Mouse (Mus musculus) erythroblast, adult 5-6 weeks (primary cell): ENCODE results near the gene Arr3. TPM values are rescaled to one million over a fixed set of nuclear protein-coding genes. Genes with fewer than 3 reads are reported as not detected.

Source experiments
- ATAC-seq: replicated peaks from 2 replicates; pipeline ENCODE4 v1.8.0; 2016; ENCODE audit warnings: moderate number of reproducible peaks, mild to moderate bottlenecking, moderate TSS enrichment, inconsistent platforms; ENCODE audit not compliant: poor library complexity, low FRiP score, severe bottlenecking
- total RNA-seq, 2 experiments: library from RNA; stranded (forward) in 1 of 2; stranded (reverse) in 1 of 2; fragments of 150-400 nt in 1 of 2; fragments of 200-764, 138-1000 nt in 1 of 2; gene quantifications; 2 replicates each; pipeline versions ENCODE4 v1.2.3 to v1.2.4; 2015 to 2017; ENCODE audit warnings: low replicate concordance in 2 of 2

The Arr3 gene
- total RNA-seq (2015; ENCODE audit: low replicate concordance) (not detected in 2 replicates), total RNA-seq (2017; ENCODE audit: low replicate concordance) (not detected in 2 replicates)

GRCm38 (mm10) chrX:100605314-100605713 lies at the start of gene Arr3:
Arr3 (plus strand) TSS chrX:100605497.
- ATAC-seq: no peak

DNA sequence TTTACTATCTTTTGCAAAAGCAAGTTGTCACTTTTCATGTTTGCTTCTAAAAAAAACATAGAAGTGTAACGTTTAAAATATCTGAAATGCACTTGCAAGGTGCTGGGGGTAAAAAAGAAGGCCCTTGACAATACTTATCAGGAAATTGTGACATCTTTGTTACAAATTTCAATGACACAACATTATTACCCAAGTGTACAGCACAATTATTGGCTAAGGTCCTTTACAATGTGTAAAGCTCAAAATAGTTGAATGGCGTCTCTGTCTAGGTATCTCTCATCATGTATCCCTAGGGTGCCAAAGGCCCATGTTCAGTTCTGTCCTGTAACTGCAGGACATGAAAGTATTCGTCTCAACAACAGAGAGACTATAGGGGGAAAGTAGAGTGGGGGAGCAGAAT lies 49.3 kb upstream of the Arr3 start:
- ATAC-seq: no peak

GRCm38 (mm10) chrX:100565696-100566095 lies 39.6 kb upstream of the Arr3 start:
- ATAC-seq: no peak

DNA sequence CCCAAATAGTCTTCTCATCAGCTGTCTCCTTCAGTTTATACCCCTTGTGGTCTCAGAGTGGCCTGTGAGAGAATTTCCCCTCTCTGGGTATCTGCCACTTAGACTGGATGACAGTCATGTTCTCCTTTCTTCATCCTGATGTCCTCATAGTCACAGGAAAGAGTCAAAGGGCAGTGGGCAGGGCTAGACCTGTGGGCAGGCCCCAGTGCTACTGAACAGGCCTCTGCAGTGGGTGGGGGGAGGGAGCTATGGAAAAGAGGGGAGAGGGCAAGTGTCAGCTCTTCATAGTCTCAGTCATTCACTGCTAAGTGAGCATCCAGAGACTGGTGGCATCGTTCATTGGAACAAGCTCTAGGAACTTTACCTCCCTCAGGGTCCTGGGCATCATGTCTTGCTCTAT lies 33.3 kb upstream of the Arr3 start, which contains the start of gene Awat1:
Gene Awat1 (plus strand): TSS at position 301 of the 400 bp plus-strand sequence.
- no peak for ATAC-seq

- ATAC-seq: no peak
These were observed 10.5 kb upstream of the Arr3 start, which contains the start of gene P2ry4 for GRCm38 (mm10) chrX:100594791-100595190. P2ry4 (minus strand) TSS chrX:100594869.

DNA sequence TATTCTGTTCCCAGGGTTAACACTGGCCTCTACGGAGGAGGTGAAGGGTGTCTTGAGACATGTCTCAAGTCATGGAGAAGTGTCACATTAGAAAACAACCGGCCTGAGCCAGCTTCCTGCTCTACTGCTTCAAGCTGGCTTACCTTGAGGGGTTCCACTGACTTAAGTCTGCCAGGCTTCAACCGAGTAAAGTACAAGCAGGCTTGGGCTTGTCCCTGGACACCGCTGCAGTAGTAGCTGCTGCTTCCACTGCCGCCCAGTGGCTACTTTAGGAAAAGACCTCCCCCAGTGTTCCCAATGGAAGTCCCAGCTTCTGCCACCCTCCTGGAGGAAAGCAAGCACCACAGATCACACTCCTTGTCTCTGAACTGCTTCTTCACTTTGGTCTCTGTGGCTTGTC lies 7.9 kb upstream of the Arr3 start:
- ATAC-seq: no peak

- ATAC-seq: no peak
These were observed 5.5 kb upstream of the Arr3 start for GRCm38 (mm10) chrX:100599755-100600154.

- no peak for ATAC-seq
These were observed 13.2 kb downstream of the Arr3 start for GRCm38 (mm10) chrX:100618488-100618887.

DNA sequence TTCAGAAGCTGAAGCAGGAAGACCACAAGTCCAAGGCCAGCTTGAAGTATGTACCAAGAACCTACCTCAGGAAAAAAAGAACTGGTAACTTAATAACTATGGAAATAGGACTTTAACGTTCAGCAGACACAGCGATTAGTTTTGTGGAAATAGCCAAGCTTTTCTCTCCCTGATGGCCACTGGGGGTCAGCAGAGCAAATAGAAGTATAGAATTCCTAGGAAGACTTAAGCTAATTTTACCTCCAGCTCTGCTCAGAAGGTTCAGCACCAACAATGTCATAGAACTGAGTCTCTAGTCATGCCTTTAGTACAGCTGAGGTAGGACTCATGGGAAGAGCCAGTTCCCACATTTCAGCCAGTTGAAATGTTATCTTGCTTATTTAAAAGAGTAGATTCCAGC lies 16.1 kb downstream of the Arr3 start:
- ATAC-seq: no peak

DNA sequence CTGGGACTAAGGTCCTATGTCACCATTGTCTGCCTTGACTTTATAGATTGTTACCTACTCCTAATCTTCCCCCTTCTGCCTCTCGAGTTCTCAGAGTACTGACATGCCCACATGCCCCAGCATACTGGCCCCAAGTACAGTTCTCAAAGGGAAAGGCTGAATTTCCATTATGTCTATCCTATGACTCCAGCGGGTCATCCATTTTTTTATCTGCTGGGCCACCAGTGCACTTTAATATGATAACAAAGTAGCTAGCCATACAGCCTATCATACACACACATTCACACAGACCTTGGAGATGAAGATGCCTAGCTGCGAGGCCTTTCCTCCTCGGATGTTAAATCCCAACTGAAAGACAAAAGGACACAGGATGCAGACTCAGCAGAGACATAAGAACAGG lies 18.9 kb downstream of the Arr3 start:
- ATAC-seq: 0 out of 2 replicates have a peak, but pooled peaks have one; percentile 18

- no peak for ATAC-seq
These were observed 19.8 kb downstream of the Arr3 start for GRCm38 (mm10) chrX:100625146-100625545.

GRCm38 (mm10) chrX:100625546-100625801 lies 20.2 kb downstream of the Arr3 start, which contains the start of gene Kif4:
Kif4 (plus strand) TSS chrX:100625737.
- no peak for ATAC-seq

DNA sequence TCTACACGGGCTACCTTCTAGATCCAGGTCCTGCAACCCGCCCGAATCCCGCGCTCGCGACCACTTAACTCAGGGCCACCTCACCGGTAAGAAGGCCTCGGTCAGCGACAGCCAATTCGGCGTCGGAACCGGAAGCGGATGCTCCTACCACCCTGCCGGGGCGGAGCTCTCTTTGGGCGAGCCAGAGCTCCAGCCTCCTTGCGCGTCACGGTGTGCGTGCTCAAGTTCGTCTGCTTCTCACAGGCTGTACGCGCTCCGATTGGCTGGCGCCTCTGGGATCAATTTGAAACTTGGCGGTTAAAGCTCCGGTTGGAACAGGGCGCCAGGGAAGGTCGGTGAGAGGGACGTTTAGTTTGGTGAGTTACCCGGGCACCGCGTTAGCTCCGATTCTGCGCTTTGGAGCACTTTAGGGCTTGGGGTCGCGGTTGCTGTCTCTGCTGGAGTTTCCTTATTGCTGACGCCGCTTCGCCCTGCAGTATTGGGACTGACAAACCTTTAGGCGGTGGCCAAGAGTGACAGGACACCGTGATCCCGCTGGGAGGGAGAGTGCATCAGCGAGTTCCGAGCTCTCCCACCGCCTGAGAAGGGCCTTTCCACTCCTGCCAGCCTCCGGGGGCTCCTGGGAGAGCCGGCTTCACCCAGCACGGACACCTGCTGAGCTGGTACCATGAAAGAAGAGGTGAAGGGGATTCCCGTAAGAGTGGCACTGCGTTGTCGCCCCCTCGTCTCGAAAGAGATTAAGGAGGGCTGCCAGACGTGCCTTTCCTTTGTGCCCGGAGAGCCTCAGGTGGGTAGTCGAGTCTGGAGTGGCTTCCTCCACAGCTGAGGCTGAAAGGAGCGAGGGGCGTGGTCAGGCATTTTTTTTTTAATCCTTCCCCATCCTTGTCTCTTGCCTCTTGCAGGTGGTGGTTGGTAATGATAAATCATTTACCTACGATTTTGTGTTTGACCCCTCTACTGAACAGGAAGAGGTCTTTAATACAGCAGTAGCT lies 20.8 kb downstream of the Arr3 start, which contains the start of gene Pdzd11:
Gene Pdzd11 (minus strand): TSS at position 767 of the 992 bp plus-strand sequence.
- peak; percentile 100 for ATAC-seq

DNA sequence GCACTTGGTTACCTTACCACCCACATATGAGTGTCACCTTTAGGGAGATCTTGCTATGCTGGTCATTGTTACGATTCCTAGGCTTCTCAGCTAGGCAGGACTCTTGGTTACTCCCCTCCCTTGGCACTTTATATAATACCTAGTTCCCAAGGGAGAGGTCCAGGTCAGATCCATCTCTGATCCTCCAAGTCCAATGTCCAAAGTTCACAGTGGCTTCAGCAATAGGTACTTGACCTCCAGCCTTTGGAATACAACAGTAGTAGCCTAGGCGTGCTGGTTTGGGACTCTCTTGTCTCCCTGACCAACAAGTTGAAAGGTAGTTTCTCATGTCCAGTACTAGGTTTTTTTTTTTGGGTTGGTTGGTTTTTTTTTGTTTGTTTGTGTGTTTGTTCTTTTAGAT lies 23.8 kb downstream of the Arr3 start:
- ATAC-seq: no peak

DNA sequence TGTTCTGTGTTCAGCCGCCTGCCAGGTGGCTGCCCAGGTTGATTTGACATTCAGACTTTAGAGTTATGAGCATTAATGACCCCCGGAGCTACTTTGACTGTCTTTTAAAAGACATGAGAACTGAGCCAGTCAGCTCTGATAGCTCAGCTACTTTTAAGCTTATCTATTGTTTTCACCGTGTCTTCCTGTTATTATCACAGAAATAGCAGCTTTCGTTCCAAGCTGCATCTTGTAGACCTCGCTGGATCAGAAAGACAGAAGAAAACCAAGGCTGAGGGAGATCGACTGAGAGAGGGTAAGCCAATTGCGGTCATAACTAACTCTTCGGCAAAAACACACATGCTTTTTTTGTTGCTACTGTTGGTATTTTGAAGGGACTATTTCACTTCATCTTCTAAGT lies 33.2 kb downstream of the Arr3 start:
- ATAC-seq: no peak

DNA sequence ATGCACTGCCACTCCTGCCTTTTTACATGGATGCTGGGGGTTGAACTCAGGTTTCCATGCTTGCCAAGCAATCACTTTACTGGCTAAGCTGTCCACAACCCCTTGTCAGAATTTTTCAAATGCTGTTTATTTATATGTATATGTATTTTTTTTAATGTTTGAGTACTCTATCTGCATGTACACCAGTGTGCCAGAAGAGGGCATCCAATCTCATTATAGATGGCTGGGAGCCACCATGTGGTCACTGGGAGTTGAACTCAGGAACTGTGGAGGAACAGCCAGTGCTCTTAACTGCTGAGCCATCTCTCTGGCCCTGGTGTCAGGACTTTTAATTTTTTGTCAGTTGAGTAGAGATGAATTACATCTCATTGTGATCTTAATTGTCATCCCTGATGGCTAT lies 47.6 kb downstream of the Arr3 start:
- no peak for ATAC-seq

GRCm38 (mm10) chrX:100664825-100665224 lies 59.5 kb downstream of the Arr3 start:
- no peak for ATAC-seq
